Comparison of ENCODE assay signal across 24 mouse cellular contexts in the genomic region with DNA sequence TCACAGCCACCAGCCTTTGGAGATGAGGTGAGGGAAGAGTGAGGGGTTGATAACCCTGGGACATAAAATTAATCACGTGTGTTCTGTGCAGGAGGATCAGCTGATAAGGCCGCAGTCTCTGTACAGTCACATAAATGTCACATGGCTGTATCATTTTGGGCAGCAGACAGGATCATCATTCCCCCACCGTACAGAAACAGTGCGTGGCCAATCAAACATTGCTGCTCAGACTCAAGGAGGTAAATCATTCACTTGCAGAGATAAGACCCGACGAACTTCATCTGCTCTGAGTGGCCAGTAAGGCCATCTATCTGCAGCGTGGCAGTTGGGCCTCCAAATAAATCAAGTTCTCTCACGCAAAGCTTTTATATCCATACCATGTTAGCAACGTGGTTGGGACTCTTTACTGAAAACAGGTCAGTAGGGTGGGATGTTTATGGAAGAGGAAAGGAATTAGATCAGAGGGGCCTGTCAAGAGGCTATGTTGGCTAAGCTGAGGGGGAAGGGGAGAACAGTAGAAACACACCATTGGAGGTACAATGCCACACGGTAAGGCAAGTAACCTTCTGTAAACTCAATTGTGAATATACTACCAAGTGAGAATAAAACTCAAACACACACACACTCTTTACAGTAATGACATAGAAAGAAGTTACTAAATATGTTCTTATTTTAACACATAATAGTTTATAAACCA. TPM values are rescaled to one million over a fixed set of nuclear protein-coding genes. Genes with fewer than 3 reads are reported as not detected.
DNase-seq lines count a peak whose midpoint lies in the region; ATAC-seq and TF ChIP-seq lines count a peak whose summit lies in the region.
"Had no signal": no experiment of that assay in that cellular context is flagged by ENCODE, and none has a peak within 500 bp of the region (broad histone marks: within the 10 kb centered on the region; RNA-seq: fewer than 3 reads in every experiment).

No protein-coding gene starts in this region.

- peak; percentile 35; the same call in 1 of the 2 replicates for ATAC-seq in lung, embryonic 14.5 days (ENCODE audit: insufficient read depth)
- ATAC-seq in intestine, embryonic 14.5 days (replicated peaks; ENCODE audit: low FRiP score, low TSS enrichment, low read depth) = peak; percentile 75
- ATAC-seq in intestine, embryonic 15.5 days = peak; percentile 95
- ATAC-seq: CD4-positive, CD25-positive, alpha-beta regulatory T cell, adult 4 months; forebrain, embryonic 13.5 days; forebrain, embryonic 16.5 days; hindbrain, postnatal 0 days; inflammation-experienced regulatory T-cells, adult 6 months had no signal

- H3K4me1 ChIP-seq in lung, embryonic 14.5 days (ENCODE audit: insufficient read depth) = no peaks in the 10 kb centered on the region
- H3K4me1 ChIP-seq in intestine, embryonic 14.5 days (replicated peaks; ENCODE audit: control insufficient read depth, insufficient read depth, low read length) = no peaks in the 10 kb centered on the region
- no peaks in the 10 kb centered on the region for H3K4me1 ChIP-seq in intestine, embryonic 15.5 days (replicated peaks)
- H3K4me1 ChIP-seq: forebrain, embryonic 10.5 days had no signal

- DNase-seq in lung, embryonic 14.5 days = no peak
- no peak for DNase-seq in lung, postnatal 36 days
- no peak for DNase-seq in intestine, embryonic 14.5 days (ENCODE audit: low spot score)
- peak; percentile 23 for DNase-seq in mesoderm, embryonic 11.5 days (ENCODE audit: low read depth, low spot score)
- no peak for DNase-seq in cerebellum, adult 9-11 months
- DNase-seq in cerebellum, postnatal 25 days = no peak
- DNase-seq: adrenal gland, adult 2 months; adrenal gland, postnatal 25 days; cerebellum, adult 11-12 months; cerebellum, adult 8-10 months; cerebellum, postnatal 14 days; embryo, embryonic 11 days; gastrocnemius, postnatal 10 days; gastrocnemius, postnatal 36 days; heart, adult 2 months had no signal

- no peaks in the 10 kb centered on the region for H3K36me3 ChIP-seq in lung, embryonic 14.5 days (ENCODE audit: insufficient read depth)
- no peaks in the 10 kb centered on the region for H3K36me3 ChIP-seq in intestine, embryonic 14.5 days (ENCODE audit: control insufficient read depth, insufficient read depth, low read length)
- H3K36me3 ChIP-seq in intestine, embryonic 15.5 days = no peaks in the 10 kb centered on the region
- H3K36me3 ChIP-seq: forebrain, embryonic 10.5 days; hindbrain, embryonic 12.5 days had no signal

- H3K9ac ChIP-seq in lung, embryonic 14.5 days = no peak overlapping the region
- H3K9ac ChIP-seq in intestine, embryonic 14.5 days (ENCODE audit: low read length) = no peak overlapping the region
- no peak overlapping the region for H3K9ac ChIP-seq in intestine, embryonic 15.5 days
- H3K9ac ChIP-seq: forebrain, embryonic 13.5 days; hindbrain, embryonic 12.5 days had no signal

- 24% methylated on average over 10 of the region's 10 CpGs for WGBS in lung, embryonic 14.5 days
- WGBS in intestine, embryonic 14.5 days = 31% methylated on average over 10 of the region's 10 CpGs
- 28% methylated on average over 10 of the region's 10 CpGs for WGBS in intestine, embryonic 15.5 days

- no peak for TF ChIP-seq CTCF in lung, embryonic 14.5 days (IDR thresholded peaks at IDR 0.05; ENCODE audit: low read depth)

- H3K9me3 ChIP-seq in lung, embryonic 14.5 days (ENCODE audit: low read depth, low read length) = no peaks in the 10 kb centered on the region
- no peaks in the 10 kb centered on the region for H3K9me3 ChIP-seq in intestine, embryonic 14.5 days (ENCODE audit: control insufficient read depth, low read length)
- no peaks in the 10 kb centered on the region for H3K9me3 ChIP-seq in intestine, embryonic 15.5 days
- H3K9me3 ChIP-seq: forebrain, embryonic 10.5 days; forebrain, embryonic 13.5 days; hindbrain, embryonic 12.5 days had no signal

- H3K27ac ChIP-seq in lung, embryonic 14.5 days (ENCODE audit: low read depth) = no peak overlapping the region
- H3K27ac ChIP-seq in intestine, embryonic 14.5 days (ENCODE audit: low read depth) = no peak overlapping the region
- H3K27ac ChIP-seq in intestine, embryonic 15.5 days = no peak overlapping the region
- H3K27ac ChIP-seq: forebrain, embryonic 10.5 days; forebrain, embryonic 13.5 days; heart, adult 2 months; hindbrain, embryonic 12.5 days; hindbrain, postnatal 0 days had no signal

- no peak overlapping the region for H3K4me2 ChIP-seq in lung, embryonic 14.5 days
- no peak overlapping the region for H3K4me2 ChIP-seq in intestine, embryonic 14.5 days (ENCODE audit: low read length)
- no peak overlapping the region for H3K4me2 ChIP-seq in intestine, embryonic 15.5 days (replicated peaks)
- H3K4me2 ChIP-seq: forebrain, embryonic 13.5 days; heart, embryonic 11.5 days; hindbrain, embryonic 12.5 days had no signal

- no peaks in the 10 kb centered on the region for H3K27me3 ChIP-seq in lung, embryonic 14.5 days (ENCODE audit: insufficient read depth, low read length)
- no peaks in the 10 kb centered on the region for H3K27me3 ChIP-seq in intestine, embryonic 14.5 days (replicated peaks; ENCODE audit: control insufficient read depth, insufficient read depth, low read length)
- no peaks in the 10 kb centered on the region for H3K27me3 ChIP-seq in intestine, embryonic 15.5 days (replicated peaks)
- H3K27me3 ChIP-seq: forebrain, embryonic 13.5 days; hindbrain, embryonic 12.5 days had no signal

- H3K4me3 ChIP-seq in lung, embryonic 14.5 days (ENCODE audit: low read depth, low read length) = no peak overlapping the region
- H3K4me3 ChIP-seq in intestine, embryonic 14.5 days (ENCODE audit: low read depth, low read length) = no peak overlapping the region
- H3K4me3 ChIP-seq in intestine, embryonic 15.5 days (replicated peaks) = no peak overlapping the region
- H3K4me3 ChIP-seq: forebrain, embryonic 10.5 days; forebrain, embryonic 13.5 days; heart, adult 2 months; hindbrain, embryonic 12.5 days had no signal

RNA-seq across cellular contexts. Expression of gene Galnt3, which starts 20.9 kb away (rescaled TPM):
- polyA plus RNA-seq in lung, embryonic 14.5 days (2014; fragmentation: Nextera tagmentation; extraction: Ambion mirVana) = 11.2 and 12.4 TPM in 2 replicates
- polyA plus RNA-seq in intestine, embryonic 14.5 days (2014; fragmentation: Nextera tagmentation; extraction: Ambion mirVana) = 7.9 and 9.2 TPM in 2 replicates
- 11.6 and 13.4 TPM in 2 replicates for polyA plus RNA-seq in intestine, embryonic 15.5 days (2015; fragmentation: Nextera tagmentation; extraction: Ambion mirVana)

Comparison
In these comparisons a context has a peak if more than half of its experiments do, and no peak if none do; other contexts are left out.
1. ATAC-seq: peak in every context shown above with its lines; median percentile 95 in intestine, embryonic 15.5 days; 75 in intestine, embryonic 14.5 days; 35 in lung, embryonic 14.5 days.